Mouse (Mus musculus): ENCODE results near the gene Cox18. TPM values are rescaled to one million over a fixed set of nuclear protein-coding genes. Genes with fewer than 3 reads are reported as not detected.
A peak's percentile ranks its signal among the peaks of the same experiment; 100 is the strongest.
"Not testable (repeated sequence)": the region's sequence is repeated elsewhere in the genome, so short reads cannot be mapped to it uniquely, and the experiment has no call there.

Cox18 gene
- total RNA-seq (2021) = 10 to 100 TPM; 26.8 to 29.4 TPM
- long read RNA-seq, transcript Cox18-202 (6 exons, 1,307 nt) = major isoform, 12 of 38 reads
- long read RNA-seq, transcript Cox18-201 (6 exons, 1,333 nt) = minor isoform, 5 of 38 reads
- long read RNA-seq, partial matches to known transcripts = 2 of 38 reads
- long read RNA-seq, other reads (novel, unspliced or antisense) = 18 of 38 reads

DNA sequence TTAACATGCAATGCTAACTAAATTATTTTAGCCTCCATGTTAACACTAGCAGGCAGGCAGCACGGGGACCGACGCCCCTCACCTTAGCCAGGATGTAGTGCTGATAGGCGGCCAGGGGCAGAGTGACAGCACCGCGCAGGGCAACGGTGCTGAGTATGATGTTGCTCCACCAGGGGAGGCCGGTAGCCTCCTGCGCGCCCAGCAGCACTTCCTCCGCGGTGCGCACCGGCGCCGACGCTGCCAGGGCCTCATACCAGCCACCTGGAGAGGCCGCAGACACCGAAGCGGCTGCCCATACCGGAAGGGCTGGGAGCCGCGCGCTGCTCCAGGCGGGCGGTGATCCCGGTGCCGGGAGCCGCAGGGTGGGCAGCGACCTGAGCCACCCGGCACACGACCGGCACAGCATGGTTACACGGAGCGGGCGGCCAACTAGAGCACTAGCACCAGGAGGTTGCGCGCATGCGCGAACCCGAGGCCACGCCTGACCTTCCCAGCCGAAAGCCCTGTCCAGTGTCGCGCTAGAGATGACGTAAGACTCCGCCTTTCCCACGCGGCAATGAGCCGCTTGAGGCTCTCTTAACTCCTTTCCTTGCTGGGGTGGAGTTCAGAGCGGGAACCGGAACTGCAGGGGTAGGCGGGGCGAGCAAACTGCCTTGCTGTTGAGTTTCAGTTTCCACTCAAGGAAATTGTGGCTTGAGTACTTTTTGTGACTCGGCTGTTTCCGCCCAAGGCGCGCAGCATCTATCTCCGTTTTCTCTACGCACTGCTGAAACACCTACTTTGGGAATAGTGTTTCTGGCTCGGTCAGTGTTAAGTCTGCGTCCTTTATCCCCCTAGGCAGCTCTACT is at the start of gene Cox18:
Cox18 (minus strand) TSS at position 468 of the 848 bp plus-strand sequence.
- DNase-seq (ENCODE audit: low spot score in 2 of 2) = peak; percentile 97 to 98

- not testable (repeated sequence) for DNase-seq (ENCODE audit: low spot score in 2 of 2)
These were observed 38.4 kb upstream of the Cox18 start for GRCm38 (mm10) chr5:90262230-90262629.

DNA sequence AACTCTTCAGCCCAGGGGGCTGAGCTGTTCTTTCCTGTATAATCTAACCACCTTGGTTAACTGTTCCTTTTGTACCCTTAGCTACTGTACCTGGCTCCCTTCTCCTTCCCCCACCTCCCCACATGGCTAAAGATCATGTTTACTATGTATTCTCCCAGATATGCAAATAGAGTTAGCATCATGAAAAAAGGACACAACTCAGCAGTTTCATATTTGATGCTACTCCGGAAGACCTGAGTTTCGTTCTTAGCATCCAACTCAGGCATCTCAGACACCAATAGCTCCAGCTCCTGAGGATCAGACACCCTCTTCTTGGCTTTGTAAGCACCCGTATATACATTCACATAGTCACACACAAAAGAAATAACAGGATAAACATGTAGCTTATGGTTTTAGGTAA is 33.2 kb upstream of the Cox18 start:
- no peak for DNase-seq (ENCODE audit: low spot score in 2 of 2)

- no peak for DNase-seq (ENCODE audit: low spot score in 2 of 2)
These were observed 23.7 kb upstream of the Cox18 start for GRCm38 (mm10) chr5:90247503-90247902.

- no peak for DNase-seq (ENCODE audit: low spot score in 2 of 2)
These were observed 23.2 kb upstream of the Cox18 start for GRCm38 (mm10) chr5:90246987-90247386.

DNA sequence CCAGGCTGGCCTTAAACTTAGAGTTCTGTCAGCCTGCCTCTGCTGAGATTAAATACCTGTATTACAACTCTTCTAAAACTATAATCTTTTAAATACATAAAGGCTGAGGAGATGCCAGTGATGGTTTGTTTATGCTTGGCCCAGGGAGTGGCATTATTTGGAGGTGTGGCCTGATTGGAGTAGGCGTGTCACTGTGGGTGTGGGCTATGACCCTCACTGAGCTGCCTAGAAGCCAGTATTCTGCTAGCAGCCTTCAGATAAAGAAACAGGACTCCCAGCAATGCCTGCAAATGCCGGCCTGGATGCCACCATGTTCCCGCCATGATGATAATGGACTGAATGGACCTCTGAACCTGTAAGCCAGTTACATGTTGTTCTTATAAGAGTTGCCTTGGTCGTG is 22.8 kb upstream of the Cox18 start:
- DNase-seq (ENCODE audit: low spot score in 2 of 2) = no peak

GRCm38 (mm10) chr5:90245416-90245815 is 21.6 kb upstream of the Cox18 start:
- no peak for DNase-seq (ENCODE audit: low spot score in 2 of 2)

DNA sequence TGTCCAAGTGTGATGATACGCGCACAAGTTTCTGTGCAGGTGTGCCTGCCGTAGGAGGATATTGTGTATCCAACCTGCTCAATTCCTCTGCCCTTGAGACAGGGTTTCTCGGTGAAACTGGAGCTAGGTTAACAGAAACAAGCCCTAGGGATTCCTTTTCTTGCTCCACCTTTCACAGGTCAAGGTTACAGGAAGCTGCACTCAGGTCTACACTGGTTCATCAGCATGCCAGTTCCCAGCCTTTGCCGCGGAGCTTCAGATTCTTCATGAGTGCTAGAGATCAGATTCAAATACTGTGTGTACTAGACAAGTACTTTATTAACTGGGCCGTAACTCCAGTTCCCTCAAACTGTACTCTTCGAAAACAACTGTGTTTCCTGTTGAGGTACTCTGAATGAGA is 11.4 kb upstream of the Cox18 start:
- DNase-seq (ENCODE audit: low spot score in 2 of 2) = no peak

- DNase-seq (ENCODE audit: low spot score in 2 of 2) = no peak
These were observed 9.5 kb upstream of the Cox18 start for GRCm38 (mm10) chr5:90233305-90233704.

DNA sequence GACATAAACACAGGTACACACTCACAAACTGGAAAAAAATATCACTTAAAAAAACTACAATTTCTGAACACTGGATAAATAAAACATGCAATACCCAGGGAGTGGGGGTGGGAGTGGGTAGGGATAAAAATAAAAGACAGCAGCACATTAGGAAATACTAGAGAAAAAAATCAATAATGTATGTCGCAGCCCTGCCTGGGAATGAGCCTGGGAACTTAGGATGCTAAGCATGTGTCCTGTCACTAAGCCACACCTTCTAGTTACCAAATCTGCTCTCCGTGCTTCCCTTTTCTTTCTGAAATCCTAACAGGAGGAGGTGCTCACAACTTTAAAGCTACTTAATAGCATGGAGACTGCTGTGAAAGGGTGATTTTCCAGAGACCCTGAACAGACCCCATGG is 6.0 kb upstream of the Cox18 start:
- no peak for DNase-seq (ENCODE audit: low spot score in 2 of 2)

DNA sequence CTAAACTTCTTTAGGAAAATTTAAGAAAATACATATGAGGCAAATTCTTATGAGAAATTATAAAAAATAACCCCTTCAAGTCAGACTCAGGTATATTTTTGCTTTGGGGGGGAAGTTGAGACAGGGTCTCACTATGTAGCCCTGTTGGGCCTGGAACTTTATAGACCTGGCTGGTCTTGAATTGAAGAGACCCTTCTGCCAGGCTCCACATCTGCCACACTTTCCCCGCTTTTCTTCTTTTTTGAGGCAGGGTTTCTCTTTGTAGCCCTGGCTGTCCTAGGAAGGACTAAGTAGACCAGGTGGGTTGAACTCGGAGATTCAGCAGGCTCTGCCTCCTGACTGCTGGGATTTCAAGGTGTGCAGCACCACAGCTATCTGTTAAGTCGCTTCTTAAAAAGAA is 2.9 kb upstream of the Cox18 start:
- DNase-seq (ENCODE audit: low spot score in 2 of 2) = no peak

- DNase-seq (ENCODE audit: low spot score in 2 of 2) = no peak
These were observed 929 bp upstream of the Cox18 start for GRCm38 (mm10) chr5:90224730-90225129.

DNA sequence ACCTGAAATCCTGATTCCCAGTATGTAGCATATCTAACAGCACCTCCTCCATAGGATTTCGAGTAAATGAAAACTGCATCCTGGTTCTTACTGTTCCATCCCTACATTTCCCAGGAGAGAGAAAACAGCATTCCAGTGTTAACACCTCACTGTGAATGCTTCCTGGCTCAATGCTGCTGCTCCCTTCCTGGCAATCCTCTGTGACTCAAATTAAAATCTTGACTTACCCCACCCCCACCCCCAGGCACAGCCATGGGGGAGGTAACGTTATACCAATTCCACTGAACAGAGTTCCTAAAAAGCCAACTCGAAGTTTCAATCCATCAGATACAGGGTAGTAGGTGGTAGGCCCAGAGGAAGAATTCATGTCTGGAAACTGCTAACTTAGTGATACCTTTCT is 864 bp downstream of the Cox18 start:
- no peak for DNase-seq (ENCODE audit: low spot score in 2 of 2)

DNA sequence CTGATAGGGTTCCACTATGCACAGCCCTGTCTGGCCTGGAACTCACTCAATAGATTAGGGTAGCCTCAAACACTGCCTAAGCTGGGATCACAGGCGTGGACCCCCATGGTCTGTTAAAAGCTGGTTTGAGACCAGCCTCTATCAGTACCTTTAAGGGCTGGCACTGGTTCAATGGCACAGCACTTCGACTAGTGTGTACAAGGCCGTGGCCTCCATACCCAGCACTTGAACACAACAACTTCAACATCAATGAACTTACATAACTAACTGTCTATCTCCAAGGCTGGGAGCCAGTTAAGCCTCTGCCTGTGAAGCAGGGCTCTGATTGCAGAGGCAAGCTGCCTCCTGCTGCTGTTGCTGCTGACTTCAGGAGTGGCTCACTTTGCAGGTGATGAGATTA is 6.0 kb downstream of the Cox18 start:
- no peak for DNase-seq (ENCODE audit: low spot score in 2 of 2)

- DNase-seq (ENCODE audit: low spot score in 2 of 2) = no peak
These were observed 6.6 kb downstream of the Cox18 start for GRCm38 (mm10) chr5:90217226-90217625.

- DNase-seq (ENCODE audit: low spot score in 2 of 2) = no peak
These were observed 10.4 kb downstream of the Cox18 start for GRCm38 (mm10) chr5:90213356-90213755.

DNA sequence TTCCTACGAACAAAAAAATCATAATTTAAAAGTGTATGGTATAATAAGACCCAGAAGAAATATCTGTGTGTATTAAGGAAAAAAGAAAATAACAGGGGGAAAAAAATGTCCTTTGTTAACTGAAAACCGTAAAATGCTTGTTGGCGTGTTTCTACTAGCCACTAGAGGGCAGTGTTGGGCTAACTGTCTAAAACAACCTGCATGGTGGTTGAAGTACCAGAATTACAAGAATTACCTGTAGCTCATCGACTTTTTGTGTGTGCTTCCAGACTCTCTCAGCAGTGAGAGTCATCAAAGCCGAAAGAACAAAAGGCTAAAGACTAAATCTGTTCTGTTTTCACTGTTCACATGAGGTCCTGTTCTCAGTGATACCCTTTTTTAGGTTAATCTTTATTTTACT is 20.6 kb downstream of the Cox18 start:
- peak; percentile 41 to 45 for DNase-seq (ENCODE audit: low spot score in 2 of 2)

- DNase-seq (ENCODE audit: low spot score in 2 of 2) = no peak
These were observed 21.2 kb downstream of the Cox18 start for GRCm38 (mm10) chr5:90202447-90203117.

DNA sequence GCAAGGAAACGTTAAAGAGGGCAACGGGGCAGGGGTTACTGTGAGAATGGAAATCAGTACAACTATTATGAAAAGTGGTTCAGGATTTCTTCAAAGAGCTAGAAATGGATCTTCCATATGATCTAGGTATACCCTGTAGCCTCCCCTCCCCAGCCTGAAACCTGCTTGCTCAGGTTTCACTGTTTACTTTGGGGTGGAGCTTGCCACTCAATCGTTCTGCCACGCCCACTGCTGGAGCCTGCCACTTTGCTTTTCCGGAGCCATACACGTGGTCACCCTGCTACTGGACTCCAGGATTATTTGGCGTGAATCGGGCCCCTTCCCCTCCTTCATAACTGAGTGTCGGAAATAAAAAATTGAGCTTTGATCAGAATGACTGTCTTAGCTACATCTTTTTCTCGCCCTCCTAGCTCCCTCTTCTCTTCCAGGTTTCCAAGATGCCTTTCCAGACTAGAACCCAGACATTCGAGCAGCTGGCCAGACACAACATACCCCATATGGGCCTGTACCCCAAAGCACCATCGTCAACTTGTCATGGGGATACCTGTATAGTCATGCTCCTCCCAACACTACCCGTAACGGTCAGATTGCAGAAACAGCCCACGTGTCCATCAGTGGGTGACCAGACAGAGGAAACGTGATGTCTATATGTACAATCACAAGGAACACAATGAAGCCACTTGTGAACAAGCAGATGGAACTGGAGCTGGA is 23.7 kb downstream of the Cox18 start:
- no peak for DNase-seq (ENCODE audit: low spot score in 2 of 2)

DNA sequence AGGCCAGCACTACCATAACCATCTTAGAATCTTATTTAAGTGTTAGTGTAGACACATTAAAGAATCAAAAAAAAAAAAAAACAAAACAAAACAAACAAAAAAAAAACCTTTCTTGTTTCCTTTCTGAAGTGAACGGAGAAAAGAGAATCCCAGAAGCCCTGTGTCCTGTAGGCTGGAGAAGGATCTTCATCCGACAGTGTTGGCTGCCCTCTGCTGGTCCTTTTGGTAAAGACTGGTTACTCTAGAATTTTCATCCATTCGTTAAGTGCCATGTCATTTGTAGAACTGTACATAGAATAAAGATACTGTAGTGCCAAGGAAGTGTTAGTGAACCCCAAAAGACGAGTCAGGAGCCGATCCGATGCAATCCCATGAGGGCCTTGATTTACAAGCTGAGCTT is 29.0 kb downstream of the Cox18 start:
- DNase-seq (ENCODE audit: low spot score in 2 of 2) = peak; percentile 78 to 83

GRCm38 (mm10) chr5:90182782-90183181 is 41.0 kb downstream of the Cox18 start:
- DNase-seq (ENCODE audit: low spot score in 2 of 2) = no peak

GRCm38 (mm10) chr5:90179094-90179493 is 44.7 kb downstream of the Cox18 start:
- no peak for DNase-seq (ENCODE audit: low spot score in 2 of 2)

Data from layer of hippocampus, postnatal 10 days (tissue).